Mouse (Mus musculus): ENCODE measurements around the gene Odam.

DNA sequence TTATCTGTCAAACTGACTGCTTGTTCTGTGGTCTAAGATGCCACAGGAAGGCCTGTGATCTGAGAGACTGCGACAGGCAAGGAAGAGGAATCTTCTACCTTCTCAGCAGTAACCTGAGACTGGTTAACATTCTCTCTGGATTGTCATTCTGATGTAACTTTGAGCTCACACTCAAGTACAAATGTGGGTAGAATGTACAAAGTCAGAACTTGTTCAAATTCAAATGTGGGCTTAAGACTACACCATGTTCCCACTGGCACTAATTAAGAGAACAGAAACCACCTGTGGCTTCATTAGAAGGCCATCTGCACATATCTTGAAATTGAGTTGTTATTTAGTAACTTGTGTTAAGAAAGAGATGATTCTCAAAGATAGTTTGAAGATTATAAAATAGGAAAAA lies 46.8 kb downstream of the Odam start:
- TF ChIP-seq POLR2A (IDR thresholded peaks at IDR 0.05; ENCODE audit: low read depth, low read length): no peak
- TF ChIP-seq CTCF (IDR thresholded peaks at IDR 0.05; ENCODE audit: borderline replicate concordance, insufficient read depth, low read length): no peak

All from embryonic fibroblast, embryonic 13.5 days (primary cell).